Mouse (Mus musculus) hindbrain, embryonic 15.5 days (tissue): ENCODE measurements around the gene Slc22a12. TPM values are rescaled to one million over a fixed set of nuclear protein-coding genes. Genes with fewer than 3 reads are reported as not detected.

Source experiments
- microRNA-seq: library from miRNA; unstranded; fragments of <30 nt; microRNA quantifications from one replicate; pipeline ENCODE4, GENCODE M21; 2016
- polyA plus RNA-seq: library from polyadenylated mRNA; unstranded; fragments of >200 nt; fragmentation: Nextera tagmentation; extraction: Ambion mirVana; gene quantifications from 2 replicates; pipeline ENCODE4 v1.2.1, GENCODE M21; 2015

Gene Slc22a12
- polyA plus RNA-seq, 1 experiment from 2014 or later: not detected

Small RNA genes lying within 50 kb of the gene (microRNA-seq; reads per million reads assigned to microRNA genes)
- gene Gm26460: not detected

Other genes with a start within 250 kb of the Slc22a12 start
- 0.36 and 0.38 TPM in 2 replicates for gene Cdc42bpg, start 236.6 kb downstream of the Slc22a12 start, polyA plus RNA-seq
- 78.8 and 82.3 TPM in 2 replicates for gene Men1, start 208.1 kb downstream of the Slc22a12 start, polyA plus RNA-seq
- gene Map4k2, start 201.9 kb downstream of the Slc22a12 start, polyA plus RNA-seq: 20.1 and 21.8 TPM in 2 replicates
- gene Sf1, start 179.3 kb downstream of the Slc22a12 start, polyA plus RNA-seq: 103 and 117 TPM in 2 replicates
- 7.0 and 7.6 TPM in 2 replicates for gene Pygm, start 158.6 kb downstream of the Slc22a12 start, polyA plus RNA-seq
- 140 and 148 TPM in 2 replicates for gene Rasgrp2, start 143.7 kb downstream of the Slc22a12 start, polyA plus RNA-seq
- 44.3 and 46.6 TPM in 2 replicates for gene Nrxn2, start 124.3 kb downstream of the Slc22a12 start, polyA plus RNA-seq